Mouse (Mus musculus): ENCODE measurements around the gene Syt8.
"Not testable (repeated sequence)": the region's sequence is repeated elsewhere in the genome, so short reads cannot be mapped to it uniquely, and the experiment has no call there.

The Syt8 gene

GRCm38 (mm10) chr7:142434137-142434865 is at the start of gene Syt8:
Gene Syt8 (plus strand): TSS chr7:142434850.
- in situ Hi-C loops (cut with MboI, MseI), result no loop called here

- in situ Hi-C loops (cut with MboI, MseI), result no loop called here
These were observed 48.8 kb upstream of the Syt8 start for GRCm38 (mm10) chr7:142385742-142386403.

- in situ Hi-C loops (cut with MboI, MseI), result no loop called here
These were observed 47.9 kb upstream of the Syt8 start for GRCm38 (mm10) chr7:142386621-142387201.

- in situ Hi-C loops (cut with MboI, MseI), result no loop called here
These were observed 47.1 kb upstream of the Syt8 start, which contains the start of gene Ctsd for GRCm38 (mm10) chr7:142387419-142388148. Gene Ctsd (minus strand): TSS chr7:142388038.

DNA sequence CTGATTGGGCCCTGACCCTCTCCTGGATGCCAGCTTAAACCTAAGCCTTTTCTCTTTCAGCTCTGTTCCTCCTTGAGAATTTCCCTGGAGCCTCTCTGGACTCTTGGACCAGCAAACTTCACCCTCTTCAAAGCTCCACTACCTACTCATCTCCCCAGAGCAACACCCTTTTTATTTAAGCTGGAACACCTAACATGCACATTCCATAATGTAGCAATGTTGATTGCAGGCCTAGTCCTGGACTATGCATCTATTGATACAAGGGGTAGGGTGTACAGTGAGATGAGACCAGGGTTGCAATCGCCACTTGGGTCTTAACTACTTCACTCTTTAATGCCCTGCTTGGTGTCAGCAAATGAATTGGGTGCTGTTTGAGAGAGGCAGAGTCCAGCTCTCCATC is 46.5 kb upstream of the Syt8 start:
- in situ Hi-C loops (cut with MboI, MseI), result no loop called here

DNA sequence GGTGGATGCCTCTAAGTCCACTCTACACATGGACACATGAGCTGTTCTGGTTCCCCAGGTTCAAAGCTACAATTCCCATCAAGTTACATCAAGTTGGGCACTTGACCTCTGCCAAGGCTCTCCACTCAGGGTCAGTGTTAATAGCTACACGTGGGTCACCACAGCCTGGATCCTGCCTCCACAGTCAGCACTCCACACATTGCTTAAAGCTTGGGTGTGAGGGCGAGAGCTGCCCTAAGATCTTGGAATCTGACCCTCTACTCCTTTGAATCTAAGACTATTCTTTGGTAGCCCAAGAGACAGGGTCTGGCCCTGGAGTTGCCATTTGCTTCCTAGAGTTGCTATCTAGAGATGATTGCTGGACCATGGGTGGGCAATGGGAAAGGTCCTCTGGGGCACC is 45.9 kb upstream of the Syt8 start:
- in situ Hi-C loops (cut with MboI, MseI), result no loop called here

DNA sequence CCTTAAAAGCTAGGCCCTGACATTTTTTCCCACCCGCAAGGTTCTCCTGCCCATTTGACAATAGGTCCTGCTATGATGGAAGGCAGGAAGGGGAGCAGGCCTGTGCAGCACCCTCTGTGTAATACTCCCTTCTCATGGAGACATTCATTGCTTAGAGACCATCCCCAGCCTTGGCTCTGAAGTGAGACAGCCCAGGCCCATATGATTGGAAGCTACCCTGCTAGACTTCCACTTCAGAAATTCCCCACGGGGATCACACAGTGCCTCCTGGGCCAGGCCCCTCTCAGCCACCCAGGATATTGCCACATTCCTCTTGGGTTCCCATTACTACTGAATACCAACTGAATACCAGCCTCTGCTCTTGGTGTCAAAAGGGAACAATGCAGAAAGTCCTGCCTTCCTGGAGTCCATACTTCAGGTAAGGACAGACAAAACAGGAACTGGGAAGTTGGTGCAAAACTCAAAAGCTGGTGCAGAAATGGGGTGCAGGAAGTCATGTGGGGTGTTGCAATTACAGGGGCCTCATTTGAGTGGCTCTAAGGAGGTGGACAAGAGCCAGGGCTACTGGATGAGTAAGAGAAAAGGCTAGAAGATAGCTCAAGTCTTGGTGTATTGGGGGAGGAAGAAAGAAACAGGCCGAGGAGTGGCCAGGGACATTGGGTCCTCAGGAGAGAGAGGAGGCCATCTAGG is 44.5 kb upstream of the Syt8 start:
- in situ Hi-C loops (cut with MboI, MseI), result no loop called here

- in situ Hi-C loops (cut with MboI, MseI), result no loop called here
These were observed 43.5 kb upstream of the Syt8 start for GRCm38 (mm10) chr7:142391108-142391507.

DNA sequence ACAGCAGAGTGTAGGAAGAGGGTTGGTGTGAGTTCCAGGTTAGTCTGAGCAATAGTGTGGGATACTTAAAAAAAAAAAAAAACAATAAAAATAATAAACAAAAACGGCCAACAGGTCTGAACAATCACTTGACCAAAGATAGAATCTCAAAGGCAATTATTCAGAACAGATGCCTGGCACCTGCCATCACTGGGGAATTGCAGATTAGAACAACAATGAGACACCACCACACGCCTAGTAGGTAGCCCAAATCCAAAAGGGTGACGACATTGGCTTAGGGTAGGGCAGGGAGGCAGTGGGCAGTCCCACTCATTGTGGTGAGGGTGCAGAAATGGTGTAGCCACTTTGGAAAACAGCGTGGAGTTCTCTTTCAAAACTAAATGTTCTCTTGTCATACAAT is 43.0 kb upstream of the Syt8 start:
- in situ Hi-C loops (cut with MboI, MseI), result no loop called here

DNA sequence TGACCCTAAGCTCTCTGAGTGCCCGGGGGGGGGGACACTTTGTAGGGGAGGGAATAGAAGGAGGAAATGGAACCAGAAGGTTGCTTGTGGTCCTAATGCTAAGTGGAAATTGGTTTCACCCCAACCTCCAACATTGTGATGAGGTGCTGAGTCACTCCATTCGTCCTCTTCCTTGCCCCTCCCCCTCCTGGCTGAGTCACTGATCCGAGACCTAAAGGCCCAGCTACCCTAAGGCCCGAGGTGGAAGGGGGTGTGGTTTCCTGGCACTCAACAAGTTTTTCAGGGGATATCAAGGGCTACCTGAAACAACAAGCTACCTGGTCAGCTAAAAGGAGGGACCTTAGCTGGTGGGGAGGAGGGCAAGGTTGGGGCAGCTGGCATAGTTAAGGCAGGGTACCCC is 41.5 kb upstream of the Syt8 start:
- in situ Hi-C loops (cut with MboI, MseI), result no loop called here

- in situ Hi-C loops (cut with MboI, MseI), result no loop called here
These were observed 40.1 kb upstream of the Syt8 start for GRCm38 (mm10) chr7:142394261-142395190.

DNA sequence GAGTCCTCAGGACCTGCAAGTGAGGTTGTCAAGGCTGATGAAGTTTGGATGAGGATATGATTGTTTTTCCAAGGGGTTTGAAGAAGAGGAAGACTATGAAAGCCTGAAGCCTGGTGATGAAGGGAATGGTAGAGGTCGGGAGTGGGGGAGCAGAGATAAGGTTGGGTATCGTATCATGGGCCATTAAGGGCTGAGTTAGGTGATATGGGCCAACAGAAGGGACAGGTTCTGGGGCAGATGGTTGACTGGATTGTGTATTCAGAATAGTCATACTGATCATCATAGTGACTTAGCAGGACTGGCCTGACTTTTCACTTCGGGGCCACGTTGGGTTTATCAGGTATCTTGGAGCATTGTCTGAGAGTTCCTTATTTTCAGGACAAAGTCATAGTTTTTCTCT is 39.2 kb upstream of the Syt8 start:
- in situ Hi-C loops (cut with MboI, MseI), result no loop called here

DNA sequence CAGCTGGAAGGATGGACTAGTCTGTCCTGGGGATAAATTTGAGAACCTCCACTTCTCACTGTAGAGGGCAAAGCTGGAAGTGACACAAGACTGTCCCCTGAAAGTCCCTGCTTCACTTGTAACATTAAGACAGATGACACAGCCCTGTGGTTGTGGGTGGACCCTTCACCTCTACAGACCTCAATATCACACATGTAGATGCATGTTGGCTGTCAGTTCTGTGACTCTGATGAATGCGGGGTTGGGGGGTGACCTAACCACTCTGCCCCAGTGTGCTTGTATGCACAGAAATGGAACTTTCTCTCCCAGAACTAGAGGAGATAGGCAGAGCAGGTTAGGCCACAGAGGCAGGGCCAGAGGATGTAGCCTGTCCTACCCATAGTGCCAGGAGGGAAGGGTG is 38.0 kb upstream of the Syt8 start:
- in situ Hi-C loops (cut with MboI, MseI), result no loop called here

DNA sequence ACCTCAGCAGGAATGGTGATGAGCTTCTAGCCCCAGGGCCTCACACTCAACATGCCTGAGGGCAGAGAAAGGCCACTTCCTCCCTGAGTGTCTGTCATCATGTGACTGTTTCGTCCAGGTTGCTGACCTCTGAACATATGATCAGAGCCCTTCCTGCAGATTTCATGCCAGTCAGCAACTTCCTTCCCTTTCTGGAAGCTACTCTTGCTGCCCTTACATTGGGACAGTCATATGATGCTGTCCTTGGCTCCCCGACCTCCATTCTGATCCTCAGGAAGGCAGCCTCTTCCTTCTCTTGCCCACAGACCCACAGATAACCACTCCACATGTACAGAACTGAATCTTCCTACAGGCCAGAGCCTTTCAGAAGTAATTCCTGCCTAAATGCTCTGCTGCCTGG is 36.6 kb upstream of the Syt8 start:
- in situ Hi-C loops (cut with MboI, MseI), result no loop called here

DNA sequence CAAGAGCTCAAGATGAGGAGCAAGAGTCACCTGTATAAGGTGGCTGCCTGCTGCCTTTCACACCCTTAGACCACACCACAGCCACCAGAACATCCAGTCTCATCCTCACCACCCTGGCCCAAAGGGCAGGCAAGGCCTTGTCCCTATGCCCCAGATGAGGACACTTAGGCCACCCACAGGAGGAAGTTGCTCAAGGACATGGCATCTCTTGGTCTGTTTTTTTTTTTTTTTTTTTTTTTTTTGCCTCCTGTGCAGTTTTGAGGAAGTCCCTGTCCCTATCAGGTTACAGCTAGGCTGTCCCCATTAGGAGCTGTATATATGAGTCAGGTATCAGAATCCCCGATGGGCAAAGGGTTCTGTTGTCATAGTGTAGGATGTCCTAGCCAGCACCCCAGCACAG is 35.4 kb upstream of the Syt8 start:
- in situ Hi-C loops (cut with MboI, MseI), result no loop called here

DNA sequence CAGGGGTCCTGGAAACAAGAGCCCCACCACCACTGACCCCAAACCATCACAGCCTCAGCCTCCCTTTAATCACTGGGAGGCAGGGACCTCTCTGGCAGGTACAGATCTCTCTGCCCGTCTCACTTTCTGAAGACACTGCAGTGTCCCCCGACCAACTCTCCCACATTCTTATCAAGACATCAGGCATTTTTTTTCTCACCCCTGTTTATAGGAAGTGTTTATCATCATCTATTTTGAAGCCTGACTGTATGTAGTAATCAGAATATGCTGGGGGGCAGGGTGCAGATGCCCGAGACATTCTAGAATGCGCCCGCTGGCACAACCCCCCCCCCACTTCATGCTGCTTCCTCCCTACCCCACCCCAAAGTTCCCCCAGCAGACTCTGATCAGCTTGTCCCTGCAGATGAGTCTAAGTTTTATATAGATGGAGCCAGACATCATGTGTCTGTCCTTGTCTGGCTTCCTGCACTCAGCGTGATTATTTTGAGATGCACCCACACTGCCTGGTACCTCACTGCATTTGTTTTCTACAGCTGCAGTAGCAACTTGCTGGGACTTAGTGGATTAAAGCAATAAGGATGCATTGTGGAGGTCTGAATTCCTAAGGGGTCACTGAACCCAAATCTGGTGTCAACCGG is 34.4 kb upstream of the Syt8 start:
- in situ Hi-C loops (cut with MboI, MseI), result no loop called here

GRCm38 (mm10) chr7:142400750-142401142 is 33.9 kb upstream of the Syt8 start:
- in situ Hi-C loops (cut with MboI, MseI), result no loop called here

DNA sequence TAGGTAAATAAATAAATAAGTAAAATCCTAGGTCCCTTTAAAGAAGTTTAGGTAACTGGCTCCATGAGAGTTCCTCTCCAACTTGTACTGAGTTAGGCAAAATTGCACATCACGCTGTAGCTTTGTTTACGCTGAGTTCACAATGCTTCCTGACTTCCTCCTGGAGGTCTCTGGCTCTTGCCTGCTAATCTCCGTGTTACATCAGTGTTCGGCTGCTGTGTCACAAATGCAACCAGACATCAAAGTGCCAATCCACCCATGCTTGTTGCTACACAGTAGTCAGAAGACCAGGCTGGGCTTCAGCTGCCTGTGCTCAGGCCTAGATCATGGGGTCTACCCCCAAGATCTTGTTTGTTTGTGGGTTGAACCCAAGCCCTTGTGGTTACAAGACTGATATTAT is 31.1 kb upstream of the Syt8 start:
- in situ Hi-C loops (cut with MboI, MseI), result no loop called here

DNA sequence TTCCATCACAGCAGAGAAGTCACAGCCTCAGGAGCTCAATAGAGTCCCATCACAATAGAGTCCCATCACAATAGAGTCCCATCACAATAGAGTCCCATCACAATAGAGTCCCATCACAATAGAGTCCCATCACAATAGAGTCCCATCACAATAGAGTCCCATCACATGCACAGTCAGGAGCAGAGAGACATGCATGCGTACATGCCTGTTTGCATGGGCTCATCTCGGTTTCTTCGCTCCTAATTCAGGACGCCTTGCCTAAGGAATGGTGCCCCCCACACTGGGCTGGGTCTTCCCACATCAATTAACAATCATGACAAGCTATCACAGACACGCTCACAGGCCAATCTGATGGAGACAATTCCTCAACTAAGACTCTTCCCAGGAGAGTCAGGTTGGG is 29.5 kb upstream of the Syt8 start:
- in situ Hi-C loops (cut with MboI, MseI), result not testable (repeated sequence)

- in situ Hi-C loops (cut with MboI, MseI), result no loop called here
These were observed 26.7 kb upstream of the Syt8 start for GRCm38 (mm10) chr7:142407935-142408334.

All from T-helper 2 cell (primary cell).